Mouse (Mus musculus) E14TG2a.4 (cell line): ENCODE data around the gene Magi2.

Source experiments
- CTCF ChIP-seq: conservative IDR thresholded peaks from 2 replicates; pipeline ENCODE4 v1.5.1; 2014; ENCODE audit warnings: low read length
- POU5F1 ChIP-seq: IDR thresholded peaks from 2 replicates; pipeline ENCODE4 v1.6.1; 2014; ENCODE audit warnings: low read length, borderline replicate concordance

- no peak for TF ChIP-seq CTCF
- no peak for TF ChIP-seq POU5F1
Observed at GRCm38 (mm10) chr5:20446471-20447174, 1219.8 kb downstream of the Magi2 start.
